Mouse (Mus musculus) embryonic facial prominence, embryonic 14.5 days (tissue): ENCODE measurements around the gene Fndc3b. TPM values are rescaled to one million over a fixed set of nuclear protein-coding genes. Genes with fewer than 3 reads are reported as not detected.
"Not testable (repeated sequence)": the region's sequence is repeated elsewhere in the genome, so short reads cannot be mapped to it uniquely, and the experiment has no call there.

Source experiments
- ATAC-seq: fragments of 200-750 bp; cut with Nextera tagmentation; 2 replicates; pipeline ENCODE4 v1.8.0; 2017; ENCODE audit warnings: low read depth, moderate number of reproducible peaks, moderate TSS enrichment
- DNase-seq: peaks from one replicate; pipeline ENCODE4 v3.0.0-alpha.2; 2015; ENCODE audit warnings: low spot score
- H3K27ac ChIP-seq: fragments of 300-500 bp; sonication (generic); replicated peaks from 2 replicates; pipeline ENCODE4 v1.5.1; 2014; ENCODE audit warnings: low read depth, mild to moderate bottlenecking, low read length, moderate library complexity
- H3K27me3 ChIP-seq: fragments of 300-500 bp; sonication (generic); replicated peaks from 2 replicates; pipeline ENCODE4 v1.6.1; 2014; ENCODE audit warnings: low read length; ENCODE audit not compliant: control insufficient read depth, insufficient read depth
- H3K36me3 ChIP-seq: fragments of 300-500 bp; sonication (generic); 2 replicates; pipeline ENCODE4 v1.6.1; 2014; ENCODE audit warnings: low read length, mixed read lengths; ENCODE audit not compliant: control insufficient read depth, insufficient read depth
- H3K4me1 ChIP-seq: fragments of 300-500 bp; sonication (generic); 2 replicates; pipeline ENCODE4 v1.6.1; 2014; ENCODE audit warnings: antibody characterized with exemption, low read length; ENCODE audit not compliant: control insufficient read depth, insufficient read depth
- H3K4me2 ChIP-seq: fragments of 300-500 bp; sonication (generic); 2 replicates; pipeline ENCODE4 v1.6.1; 2014; ENCODE audit warnings: low read depth, mild to moderate bottlenecking, low read length, moderate library complexity, mixed read lengths
- H3K4me3 ChIP-seq: fragments of 300-500 bp; sonication (generic); 2 replicates; pipeline ENCODE4 v1.5.1; 2014; ENCODE audit warnings: low read depth, mild to moderate bottlenecking, low read length
- H3K9ac ChIP-seq: fragments of 300-500 bp; sonication (generic); 2 replicates; pipeline ENCODE4 v1.6.1; 2014; ENCODE audit warnings: low read depth, mild to moderate bottlenecking, low read length, moderate library complexity, mixed read lengths
- H3K9me3 ChIP-seq: fragments of 300-500 bp; sonication (generic); 2 replicates; pipeline ENCODE4 v1.6.1; 2016; ENCODE audit warnings: low read length; ENCODE audit not compliant: control insufficient read depth
- WGBS: fragments of 180-500 bp; shearing (Covaris S2); extraction: QIAGEN DNeasy Blood & Tissue Kit; methylation state at CpG from one replicate; pipeline ENCODE4 v1.1.7; 2014; 5-methylcytosine and 5-hydroxymethylcytosine counted together
- polyA plus RNA-seq: library from polyadenylated mRNA; unstranded; fragments of >200 nt; fragmentation: Nextera tagmentation; extraction: Ambion mirVana; gene quantifications from 2 replicates; pipeline ENCODE4 v1.2.1, GENCODE M21; 2014

Fndc3b gene
- polyA plus RNA-seq, 1 experiment from 2014 or later = 44.3 TPM

DNA sequence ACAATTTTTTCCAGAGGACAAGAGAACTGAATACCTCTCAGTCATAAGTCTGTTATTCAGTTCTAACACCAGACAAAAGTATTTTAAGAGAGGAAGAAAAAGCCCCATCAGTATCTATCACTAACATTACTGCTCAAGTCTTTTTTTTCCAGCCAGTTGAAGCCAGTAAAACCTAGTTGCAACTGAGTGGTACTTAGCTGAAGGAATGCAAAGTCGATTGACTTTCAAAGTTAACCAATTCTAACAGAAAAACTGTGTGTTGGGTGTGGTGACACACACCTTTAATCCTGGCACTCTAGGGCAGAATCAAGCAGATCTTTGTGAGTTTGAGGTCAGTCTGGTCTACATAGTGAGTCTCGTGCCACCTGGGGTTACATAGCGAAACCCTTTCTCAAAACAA lies 304.7 kb downstream of the Fndc3b start:
- WGBS = 81% methylated on average over 3 of the region's 3 CpGs
- no peak overlapping the region for H3K4me3 ChIP-seq
- H3K9me3 ChIP-seq = no peaks in the 10 kb centered on the region
- DNase-seq = no peak
- no peaks in the 10 kb centered on the region for H3K4me1 ChIP-seq
- H3K36me3 ChIP-seq = no peaks in the 10 kb centered on the region
- H3K4me2 ChIP-seq = no peak overlapping the region
- H3K27me3 ChIP-seq = no peaks in the 10 kb centered on the region
- H3K27ac ChIP-seq = no peak overlapping the region
- no peak overlapping the region for H3K9ac ChIP-seq
- ATAC-seq = no peak

GRCm38 (mm10) chr3:27400996-27401395 lies 310.1 kb downstream of the Fndc3b start:
- H3K4me3 ChIP-seq, H3K4me1 ChIP-seq, H3K9ac ChIP-seq, DNase-seq, ATAC-seq, H3K9me3 ChIP-seq, H3K4me2 ChIP-seq, H3K27ac ChIP-seq, H3K27me3 ChIP-seq, H3K36me3 ChIP-seq: not testable (repeated sequence)
- WGBS = 85% methylated on average over 3 of the region's 3 CpGs

GRCm38 (mm10) chr3:27389923-27390322 lies 321.2 kb downstream of the Fndc3b start:
- Histone ChIP-seq H3K9ac (no peak overlapping the region), H3K4me3 (no peak overlapping the region), H3K9me3 (no peaks in the 10 kb centered on the region), H3K4me2 (no peak overlapping the region), H3K36me3 (no peaks in the 10 kb centered on the region), H3K4me1 (no peaks in the 10 kb centered on the region), H3K27me3 (no peaks in the 10 kb centered on the region), H3K27ac (no peak overlapping the region)
- WGBS = 79% methylated on average over 1 of the region's 1 CpGs
- ATAC-seq (no peak), DNase-seq (no peak)

DNA sequence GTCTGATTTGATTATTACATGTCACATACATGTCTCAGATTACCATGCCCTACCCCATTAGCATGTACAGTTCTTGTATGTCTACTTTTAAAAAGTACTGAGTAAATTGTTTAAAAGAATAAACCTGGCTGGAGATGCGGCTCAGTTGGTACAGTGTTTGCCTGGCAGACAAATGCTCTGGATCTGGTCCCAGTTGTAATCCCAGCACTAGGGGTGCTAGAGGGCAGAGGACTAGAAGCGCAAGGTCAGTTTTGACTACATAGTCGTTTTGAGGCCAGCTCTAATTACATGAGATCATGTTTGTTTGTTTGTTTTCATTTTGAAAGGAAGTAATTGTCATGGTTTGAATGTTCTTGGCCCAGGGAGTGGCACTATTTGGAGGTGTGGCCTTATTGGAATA lies 326.3 kb downstream of the Fndc3b start:
- Histone ChIP-seq H3K27ac (no peak overlapping the region), H3K4me2 (no peak overlapping the region), H3K36me3 (no peaks in the 10 kb centered on the region), H3K9ac (no peak overlapping the region), H3K4me1 (no peaks in the 10 kb centered on the region), H3K27me3 (no peaks in the 10 kb centered on the region), H3K4me3 (no peak overlapping the region), H3K9me3 (no peaks in the 10 kb centered on the region)
- WGBS = 54% methylated on average over 3 of the region's 3 CpGs
- DNase-seq (no peak), ATAC-seq (no peak)

DNA sequence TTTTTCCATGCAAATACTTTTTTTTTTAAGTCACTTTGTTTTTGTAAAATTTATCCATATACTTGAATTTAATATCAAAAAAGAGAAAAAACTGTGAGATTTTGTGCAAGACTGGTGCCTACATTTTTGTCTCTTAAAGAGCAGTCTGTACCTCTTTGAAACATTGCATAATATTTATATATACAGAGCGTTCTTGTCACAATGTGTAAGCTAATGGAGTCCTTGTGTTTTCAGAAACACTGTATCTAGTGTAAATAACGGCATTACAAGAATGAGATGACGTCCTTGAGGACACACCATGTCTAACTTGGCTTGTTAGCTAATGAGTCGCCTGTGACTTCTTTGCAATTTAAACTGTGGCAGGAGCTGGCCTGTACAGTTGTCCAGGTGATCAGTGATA lies 333.2 kb downstream of the Fndc3b start:
- Histone ChIP-seq H3K9ac (no peak overlapping the region), H3K27me3 (peaks cover 15% of the 10 kb centered on the region), H3K27ac (no peak overlapping the region), H3K4me2 (no peak overlapping the region), H3K4me1 (no peaks in the 10 kb centered on the region), H3K4me3 (no peak overlapping the region), H3K9me3 (no peaks in the 10 kb centered on the region), H3K36me3 (no peaks in the 10 kb centered on the region)
- no peak for ATAC-seq
- WGBS = 65% methylated on average over 4 of the region's 4 CpGs
- no peak for DNase-seq

DNA sequence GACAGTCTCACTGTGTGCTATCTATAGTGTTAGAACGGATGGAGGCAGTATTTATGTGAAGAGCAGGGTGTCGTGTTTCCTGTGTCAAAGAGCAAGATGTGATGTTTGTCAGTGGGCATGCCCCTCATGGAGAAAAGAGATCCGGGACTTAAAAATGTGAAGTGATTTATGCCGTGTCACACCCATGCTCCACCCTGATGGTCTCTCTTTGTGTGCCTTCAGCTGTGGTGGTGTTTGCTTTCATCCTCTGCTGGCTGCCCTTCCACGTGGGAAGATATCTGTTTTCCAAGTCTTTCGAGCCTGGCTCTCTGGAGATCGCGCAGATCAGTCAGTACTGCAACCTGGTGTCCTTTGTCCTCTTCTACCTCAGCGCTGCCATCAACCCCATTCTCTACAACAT lies 336.7 kb downstream of the Fndc3b start:
- Histone ChIP-seq H3K9me3 (no peaks in the 10 kb centered on the region), H3K27me3 (peaks cover 51% of the 10 kb centered on the region), H3K4me1 (peaks cover 6% of the 10 kb centered on the region), H3K27ac (no peak overlapping the region), H3K9ac (no peak overlapping the region), H3K36me3 (no peaks in the 10 kb centered on the region), H3K4me2 (no peak overlapping the region), H3K4me3 (no peak overlapping the region)
- ATAC-seq (no peak), DNase-seq (no peak)
- 43% methylated on average over 9 of the region's 9 CpGs for WGBS

DNA sequence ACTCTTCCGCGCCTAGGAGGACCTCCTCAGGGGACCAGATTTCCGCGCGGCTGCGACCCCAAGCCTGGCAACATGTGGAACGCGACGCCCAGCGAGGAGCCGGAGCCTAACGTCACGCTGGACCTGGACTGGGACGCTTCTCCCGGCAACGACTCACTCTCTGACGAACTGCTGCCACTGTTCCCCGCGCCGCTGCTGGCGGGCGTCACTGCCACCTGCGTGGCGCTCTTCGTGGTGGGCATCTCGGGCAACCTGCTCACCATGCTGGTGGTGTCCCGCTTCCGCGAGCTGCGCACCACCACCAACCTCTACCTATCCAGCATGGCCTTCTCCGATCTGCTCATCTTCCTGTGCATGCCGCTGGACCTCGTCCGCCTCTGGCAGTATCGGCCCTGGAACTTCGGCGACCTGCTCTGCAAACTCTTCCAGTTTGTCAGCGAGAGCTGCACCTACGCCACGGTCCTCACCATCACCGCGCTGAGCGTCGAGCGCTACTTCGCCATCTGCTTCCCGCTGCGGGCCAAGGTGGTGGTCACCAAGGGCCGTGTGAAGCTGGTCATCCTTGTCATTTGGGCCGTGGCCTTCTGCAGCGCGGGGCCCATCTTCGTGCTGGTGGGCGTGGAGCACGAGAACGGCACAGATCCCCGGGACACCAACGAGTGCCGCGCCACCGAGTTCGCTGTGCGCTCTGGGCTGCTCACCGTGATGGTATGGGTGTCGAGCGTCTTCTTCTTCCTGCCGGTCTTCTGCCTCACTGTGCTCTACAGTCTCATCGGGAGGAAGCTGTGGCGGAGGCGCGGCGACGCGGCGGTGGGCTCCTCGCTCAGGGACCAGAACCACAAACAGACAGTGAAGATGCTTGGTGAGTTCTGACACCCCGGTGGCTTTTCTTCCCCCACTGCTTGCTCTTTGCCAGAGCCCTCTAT lies 339.1 kb downstream of the Fndc3b start:
- Histone ChIP-seq H3K36me3 (no peaks in the 10 kb centered on the region), H3K9me3 (no peaks in the 10 kb centered on the region), H3K4me3 (peak overlapping the region; percentile 27), H3K4me2 (peak overlapping the region; percentile 43), H3K27ac (no peak overlapping the region), H3K27me3 (peaks cover 56% of the 10 kb centered on the region), H3K9ac (no peak overlapping the region), H3K4me1 (peaks cover 6% of the 10 kb centered on the region)
- no peak for DNase-seq
- 2% methylated on average over 61 of the region's 77 CpGs for WGBS
- no peak for ATAC-seq

DNA sequence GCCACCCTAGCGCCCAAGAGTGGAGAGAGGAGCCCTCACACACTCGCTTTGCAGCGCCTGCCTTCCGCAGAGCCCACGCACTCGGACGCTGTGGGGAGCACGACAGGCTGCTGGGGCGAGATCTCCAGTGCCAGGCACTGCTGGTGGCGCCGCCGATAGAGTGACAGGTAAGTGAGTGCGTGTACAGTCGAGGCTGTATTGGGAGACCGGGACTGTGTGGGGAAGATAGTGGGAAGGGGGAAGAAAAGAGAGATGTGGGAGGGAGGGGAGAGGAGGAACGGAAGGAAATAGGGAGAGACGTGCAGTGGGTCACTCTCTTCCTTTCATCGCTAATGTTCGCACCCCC lies 339.9 kb downstream of the Fndc3b start, which contains the start of gene Ghsr:
TSS of gene Ghsr (plus strand) at position 76 of the 346 bp plus-strand sequence.
- no peaks in the 10 kb centered on the region for H3K9me3 ChIP-seq
- no peak for DNase-seq
- WGBS = 4% methylated on average over 19 of the region's 19 CpGs
- no peaks in the 10 kb centered on the region for H3K36me3 ChIP-seq
- no peak for ATAC-seq
- H3K9ac ChIP-seq = no peak within 1 kb of the TSS
- no peak within 1 kb of the TSS for H3K27ac ChIP-seq
- H3K4me2 ChIP-seq = peak within 1 kb of the TSS; percentile 43
- H3K4me1 ChIP-seq = peaks cover 6% of the 10 kb centered on the region
- peaks cover 56% of the 10 kb centered on the region for H3K27me3 ChIP-seq
- peak within 1 kb of the TSS; percentile 27 for H3K4me3 ChIP-seq
